Mouse (Mus musculus): ENCODE results near the gene Tbx22.

Gene Tbx22

GRCm38 (mm10) chrX:107667664-107668063, at the start of gene Tbx22:
Gene Tbx22, plus strand, starts transcription at chrX:107667964.
- DNase-seq (ENCODE audit: low read depth) = no peak

GRCm38 (mm10) chrX:107668677-107669076, 913 bp downstream of the Tbx22 start:
- DNase-seq (ENCODE audit: low read depth) = no peak

GRCm38 (mm10) chrX:107679203-107679602, 11.4 kb downstream of the Tbx22 start:
- DNase-seq (ENCODE audit: low read depth) = no peak

- DNase-seq (ENCODE audit: low read depth) = no peak
Observed at GRCm38 (mm10) chrX:107708584-107708983, 40.8 kb downstream of the Tbx22 start.

GRCm38 (mm10) chrX:107723541-107723940, 55.8 kb downstream of the Tbx22 start:
- DNase-seq (ENCODE audit: low read depth) = no peak
